Mouse (Mus musculus): ENCODE measurements around the gene Gm3424. TPM values are rescaled to one million over a fixed set of nuclear protein-coding genes. Genes with fewer than 3 reads are reported as not detected.

The Gm3424 gene
- polyA plus RNA-seq (2014; fragmentation: Illumina TruSeq; extraction: RNeasy Lipid Tissue Mini Kit (QIAGEN cat#74804); ENCODE audit: low read depth, low replicate concordance): not detected

GRCm38 (mm10) chr14:5830229-5830628 lies at the start of gene Gm3424:
TSS of gene Gm3424 (minus strand) at chr14:5830329.

GRCm38 (mm10) chr14:5807882-5808281 lies 22.2 kb downstream of the Gm3424 start, which contains the start of gene Gm3383:
TSS of gene Gm3383 (minus strand) at chr14:5807982.

Other genes starting within 250 kb of the Gm3424 start
- gene Gm8265, start 197.3 kb downstream of the Gm3424 start, polyA plus RNA-seq (2014; fragmentation: Illumina TruSeq; extraction: RNeasy Lipid Tissue Mini Kit (QIAGEN cat#74804); ENCODE audit: low read depth, low replicate concordance): not detected
- gene Gm9603, start 142.9 kb downstream of the Gm3424 start, polyA plus RNA-seq (2014; fragmentation: Illumina TruSeq; extraction: RNeasy Lipid Tissue Mini Kit (QIAGEN cat#74804); ENCODE audit: low read depth, low replicate concordance): not detected
- not detected for gene Gm3373, start 88.8 kb downstream of the Gm3424 start, polyA plus RNA-seq (2014; fragmentation: Illumina TruSeq; extraction: RNeasy Lipid Tissue Mini Kit (QIAGEN cat#74804); ENCODE audit: low read depth, low replicate concordance)
- 0.40 TPM for gene Gm3383, start 22.3 kb downstream of the Gm3424 start, polyA plus RNA-seq (2014; fragmentation: Illumina TruSeq; extraction: RNeasy Lipid Tissue Mini Kit (QIAGEN cat#74804); ENCODE audit: low read depth, low replicate concordance)
- not detected for gene Gm8237, start 50.1 kb upstream of the Gm3424 start, polyA plus RNA-seq (2014; fragmentation: Illumina TruSeq; extraction: RNeasy Lipid Tissue Mini Kit (QIAGEN cat#74804); ENCODE audit: low read depth, low replicate concordance)
- not detected for gene Gm3248, start 131.4 kb upstream of the Gm3424 start, polyA plus RNA-seq (2014; fragmentation: Illumina TruSeq; extraction: RNeasy Lipid Tissue Mini Kit (QIAGEN cat#74804); ENCODE audit: low read depth, low replicate concordance)
- gene Gm3453, start 148.8 kb upstream of the Gm3424 start, polyA plus RNA-seq (2014; fragmentation: Illumina TruSeq; extraction: RNeasy Lipid Tissue Mini Kit (QIAGEN cat#74804); ENCODE audit: low read depth, low replicate concordance): not detected
- gene Gm6337, start 227.9 kb upstream of the Gm3424 start, polyA plus RNA-seq (2014; fragmentation: Illumina TruSeq; extraction: RNeasy Lipid Tissue Mini Kit (QIAGEN cat#74804); ENCODE audit: low read depth, low replicate concordance): not detected